Mouse (Mus musculus): ENCODE measurements around the gene Haus2. TPM values are rescaled to one million over a fixed set of nuclear protein-coding genes. Genes with fewer than 3 reads are reported as not detected.
"Not testable (repeated sequence)": the region's sequence is repeated elsewhere in the genome, so short reads cannot be mapped to it uniquely, and the experiment has no call there.

The Haus2 gene
- polyA plus RNA-seq (2012; rRNA removed) (13.2 and 15.0 TPM in 2 replicates), polyA plus RNA-seq (2014; fragmentation: Nextera tagmentation; extraction: Ambion mirVana) (20.5 and 21.6 TPM in 2 replicates)

GRCm38 (mm10) chr2:120608830-120609723 lies at the start of gene Haus2, which contains the start of gene Lrrc57:
Gene Haus2, plus strand, starts transcription at chr2:120609383.
Gene Lrrc57, minus strand, starts transcription at chr2:120609520.
- TF ChIP-seq POLR2A (IDR thresholded peaks at IDR 0.05; ENCODE audit: borderline replicate concordance, extremely low read depth, insufficient read depth, insufficient read length): peak; percentile 83; the same call in 1 of the 2 replicates
- H3K4me3 ChIP-seq (replicated peaks; ENCODE audit: low read length): peak within 1 kb of the TSS; percentile 58
- peak within 1 kb of the TSS; percentile 85 for H3K4me2 ChIP-seq (replicated peaks; ENCODE audit: low read depth, low read length, severe bottlenecking)
- H3K27me3 ChIP-seq (ENCODE audit: control insufficient read depth, insufficient read depth, low read length): no peaks in the 10 kb centered on the region
- peak within 1 kb of the TSS; percentile 87 for H3K27ac ChIP-seq (replicated peaks; ENCODE audit: low read depth, low read length)
- H3K36me3 ChIP-seq (ENCODE audit: control insufficient read depth, insufficient read depth, low read length): peaks cover 8% of the 10 kb centered on the region
- ATAC-seq (ENCODE audit: low FRiP score, low read depth): peak; percentile 95
- H3K4me1 ChIP-seq (ENCODE audit: control insufficient read depth, insufficient read depth, low read length): 0 out of 2 replicates have a peak, but pooled peaks cover 7% of the 10 kb centered on the region
- H3K9me3 ChIP-seq (ENCODE audit: control insufficient read depth, low read length): no peaks in the 10 kb centered on the region
- peak within 1 kb of the TSS; percentile 84 for H3K9ac ChIP-seq (ENCODE audit: low read depth, low read length, severe bottlenecking)
- WGBS: under 1% methylated on average over 48 of the region's 52 CpGs
- peak; percentile 87 for DNase-seq (ENCODE audit: low spot score)

- TF ChIP-seq POLR2A (IDR thresholded peaks at IDR 0.05; ENCODE audit: borderline replicate concordance, extremely low read depth, insufficient read depth, insufficient read length): no peak
- Histone ChIP-seq H3K4me3 (replicated peaks; ENCODE audit: low read length) (no peak overlapping the region), H3K27ac (replicated peaks; ENCODE audit: low read depth, low read length) (no peak overlapping the region), H3K4me1 (ENCODE audit: control insufficient read depth, insufficient read depth, low read length) (0 out of 2 replicates have a peak, but pooled peaks cover 4% of the 10 kb centered on the region), H3K9me3 (ENCODE audit: control insufficient read depth, low read length) (no peaks in the 10 kb centered on the region), H3K9ac (ENCODE audit: low read depth, low read length, severe bottlenecking) (no peak overlapping the region), H3K27me3 (ENCODE audit: control insufficient read depth, insufficient read depth, low read length) (no peaks in the 10 kb centered on the region), H3K36me3 (ENCODE audit: control insufficient read depth, insufficient read depth, low read length) (no peaks in the 10 kb centered on the region), H3K4me2 (replicated peaks; ENCODE audit: low read depth, low read length, severe bottlenecking) (no peak overlapping the region)
- DNase-seq (ENCODE audit: low spot score) (no peak), ATAC-seq (ENCODE audit: low FRiP score, low read depth) (no peak)
- WGBS: 91% methylated on average over 1 of the region's 1 CpGs
Observed at GRCm38 (mm10) chr2:120561524-120561923, 47.7 kb upstream of the Haus2 start.

- no peak for DNase-seq (ENCODE audit: low spot score)
- H3K9ac ChIP-seq (ENCODE audit: low read depth, low read length, severe bottlenecking): peak overlapping the region; percentile 93
- peak overlapping the region; percentile 68 for H3K4me2 ChIP-seq (replicated peaks; ENCODE audit: low read depth, low read length, severe bottlenecking)
- peak overlapping the region; percentile 83 for H3K4me3 ChIP-seq (replicated peaks; ENCODE audit: low read length)
- 0 out of 2 replicates have a peak, but pooled peaks cover 4% of the 10 kb centered on the region for H3K4me1 ChIP-seq (ENCODE audit: control insufficient read depth, insufficient read depth, low read length)
- 22% methylated on average over 9 of the region's 9 CpGs for WGBS
- H3K27me3 ChIP-seq (ENCODE audit: control insufficient read depth, insufficient read depth, low read length): no peaks in the 10 kb centered on the region
- no peak for TF ChIP-seq POLR2A (IDR thresholded peaks at IDR 0.05; ENCODE audit: borderline replicate concordance, extremely low read depth, insufficient read depth, insufficient read length)
- no peak overlapping the region for H3K27ac ChIP-seq (replicated peaks; ENCODE audit: low read depth, low read length)
- no peak for ATAC-seq (ENCODE audit: low FRiP score, low read depth)
- H3K36me3 ChIP-seq (ENCODE audit: control insufficient read depth, insufficient read depth, low read length): no peaks in the 10 kb centered on the region
- H3K9me3 ChIP-seq (ENCODE audit: control insufficient read depth, low read length): no peaks in the 10 kb centered on the region
Observed at GRCm38 (mm10) chr2:120562859-120563234, 46.3 kb upstream of the Haus2 start.

GRCm38 (mm10) chr2:120563235-120563990 lies 45.8 kb upstream of the Haus2 start, which contains the start of gene Zfp106:
Gene Zfp106, minus strand, starts transcription at chr2:120563843.
- Histone ChIP-seq H3K27me3 (ENCODE audit: control insufficient read depth, insufficient read depth, low read length) (no peaks in the 10 kb centered on the region), H3K36me3 (ENCODE audit: control insufficient read depth, insufficient read depth, low read length) (no peaks in the 10 kb centered on the region), H3K27ac (replicated peaks; ENCODE audit: low read depth, low read length) (peak within 1 kb of the TSS; percentile 66; the same call in 1 of the 2 replicates), H3K9ac (ENCODE audit: low read depth, low read length, severe bottlenecking) (peak within 1 kb of the TSS; percentile 93), H3K4me1 (ENCODE audit: control insufficient read depth, insufficient read depth, low read length) (peaks cover 7% of the 10 kb centered on the region), H3K9me3 (ENCODE audit: control insufficient read depth, low read length) (no peaks in the 10 kb centered on the region), H3K4me3 (replicated peaks; ENCODE audit: low read length) (peak within 1 kb of the TSS; percentile 83), H3K4me2 (replicated peaks; ENCODE audit: low read depth, low read length, severe bottlenecking) (peak within 1 kb of the TSS; percentile 68)
- peak; percentile 60; the same call in 1 of the 2 replicates for TF ChIP-seq POLR2A (IDR thresholded peaks at IDR 0.05; ENCODE audit: borderline replicate concordance, extremely low read depth, insufficient read depth, insufficient read length)
- WGBS: under 1% methylated on average over 44 of the region's 50 CpGs
- peak; percentile 93 for DNase-seq (ENCODE audit: low spot score)
- ATAC-seq (ENCODE audit: low FRiP score, low read depth): peak; percentile 82

GRCm38 (mm10) chr2:120564548-120565188 lies 44.5 kb upstream of the Haus2 start:
- not testable (repeated sequence) for H3K9me3 ChIP-seq (ENCODE audit: control insufficient read depth, low read length); ATAC-seq (ENCODE audit: low FRiP score, low read depth); H3K36me3 ChIP-seq (ENCODE audit: control insufficient read depth, insufficient read depth, low read length); H3K9ac ChIP-seq (ENCODE audit: low read depth, low read length, severe bottlenecking); H3K4me2 ChIP-seq (replicated peaks; ENCODE audit: low read depth, low read length, severe bottlenecking); H3K27me3 ChIP-seq (ENCODE audit: control insufficient read depth, insufficient read depth, low read length); H3K4me3 ChIP-seq (replicated peaks; ENCODE audit: low read length); H3K27ac ChIP-seq (replicated peaks; ENCODE audit: low read depth, low read length); DNase-seq (ENCODE audit: low spot score)
- H3K4me1 ChIP-seq (ENCODE audit: control insufficient read depth, insufficient read depth, low read length): peaks cover 15% of the 10 kb centered on the region
- WGBS: 92% methylated on average over 4 of the region's 4 CpGs
